Mouse (Mus musculus): ENCODE measurements around the gene Ago3. TPM values are rescaled to one million over a fixed set of nuclear protein-coding genes. Genes with fewer than 3 reads are reported as not detected.

The Ago3 gene
- total and polyA plus RNA-seq, 2 experiments: 4.9 to 8.6 TPM

GRCm38 (mm10) chr4:126281706-126282105 lies 147.7 kb downstream of the Ago3 start:
- WGBS: 68% methylated on average over 9 of the region's 9 CpGs
- Histone ChIP-seq H3K9ac (ENCODE audit: low read depth, low read length) (no peak overlapping the region), H3K36me3 (ENCODE audit: control insufficient read depth, insufficient read depth, low read length) (no peaks in the 10 kb centered on the region), H3K4me3 (ENCODE audit: insufficient read depth, low read depth, low read length) (no peak overlapping the region), H3K79me2 (ENCODE audit: control insufficient read depth, insufficient read depth, low read length) (no peaks in the 10 kb centered on the region), H3K4me1 (ENCODE audit: control insufficient read depth, insufficient read depth, low read length) (peaks cover 2% of the 10 kb centered on the region), H3K27me3 (ENCODE audit: control insufficient read depth, insufficient read depth, low read length) (peaks cover 9% of the 10 kb centered on the region), H3K27ac (replicated peaks; ENCODE audit: insufficient read depth, low read depth, low read length) (no peak overlapping the region)
- no peak for DNase-seq (ENCODE audit: extremely low read depth, low read depth, low spot score)
- TF ChIP-seq CTCF (IDR thresholded peaks at IDR 0.05; ENCODE audit: low read depth, low read length): no peak
- TF ChIP-seq POLR2A (IDR thresholded peaks at IDR 0.05; ENCODE audit: extremely low read depth, insufficient read depth, low read length): no peak

Other genes with a start within 250 kb of the Ago3 start
- gene Thrap3, start 226.8 kb downstream of the Ago3 start, total RNA-seq (2014; rRNA removed): 74.3 and 78.6 TPM in 2 replicates
- 25.6 and 29.1 TPM in 2 replicates for gene Thrap3, start 226.8 kb downstream of the Ago3 start, polyA plus RNA-seq (2012; rRNA removed)
- gene Map7d1, start 173.2 kb downstream of the Ago3 start, total RNA-seq (2014; rRNA removed): 7.5 and 8.2 TPM in 2 replicates
- 18.5 and 19.1 TPM in 2 replicates for gene Map7d1, start 173.2 kb downstream of the Ago3 start, polyA plus RNA-seq (2012; rRNA removed)
- 38.2 and 45.8 TPM in 2 replicates for gene Trappc3, start 167.2 kb downstream of the Ago3 start, total RNA-seq (2014; rRNA removed)
- 24.1 and 30.6 TPM in 2 replicates for gene Trappc3, start 167.2 kb downstream of the Ago3 start, polyA plus RNA-seq (2012; rRNA removed)
- 0.07 and 0.09 TPM in 2 replicates for gene Col8a2, start 142.8 kb downstream of the Ago3 start, total RNA-seq (2014; rRNA removed)
- gene Col8a2, start 142.8 kb downstream of the Ago3 start, polyA plus RNA-seq (2012; rRNA removed): 0.10 and 0.17 TPM in 2 replicates
- gene Adprhl2, start 107.9 kb downstream of the Ago3 start, total RNA-seq (2014; rRNA removed): 12.1 and 13.2 TPM in 2 replicates
- 24.4 and 27.6 TPM in 2 replicates for gene Adprhl2, start 107.9 kb downstream of the Ago3 start, polyA plus RNA-seq (2012; rRNA removed)
- 0.20 and 0.37 TPM in 2 replicates for gene Tekt2, start 103.9 kb downstream of the Ago3 start, total RNA-seq (2014; rRNA removed)
- gene Tekt2, start 103.9 kb downstream of the Ago3 start, polyA plus RNA-seq (2012; rRNA removed): 0.20 and 0.43 TPM in 2 replicates
- 6.5 and 9.8 TPM in 2 replicates for gene Ago1, start 39.0 kb upstream of the Ago3 start, total RNA-seq (2014; rRNA removed)
- 9.7 and 9.8 TPM in 2 replicates for gene Ago1, start 39.0 kb upstream of the Ago3 start, polyA plus RNA-seq (2012; rRNA removed)
- 2.2 and 2.3 TPM in 2 replicates for gene Ago4, start 103.9 kb upstream of the Ago3 start, total RNA-seq (2014; rRNA removed)
- 0.65 and 0.82 TPM in 2 replicates for gene Ago4, start 103.9 kb upstream of the Ago3 start, polyA plus RNA-seq (2012; rRNA removed)
- gene Clspn, start 127.4 kb upstream of the Ago3 start, total RNA-seq (2014; rRNA removed): 0.28 and 0.40 TPM in 2 replicates
- 0.05 and 0.15 TPM in 2 replicates for gene Clspn, start 127.4 kb upstream of the Ago3 start, polyA plus RNA-seq (2012; rRNA removed)
- 3.3 and 3.7 TPM in 2 replicates for gene 5730409E04Rik, start 180.3 kb upstream of the Ago3 start, total RNA-seq (2014; rRNA removed)
- 4.5 and 4.8 TPM in 2 replicates for gene 5730409E04Rik, start 180.3 kb upstream of the Ago3 start, polyA plus RNA-seq (2012; rRNA removed)
- gene Psmb2, start 248.1 kb upstream of the Ago3 start, total RNA-seq (2014; rRNA removed): 94.4 and 99.1 TPM in 2 replicates
- 149 and 192 TPM in 2 replicates for gene Psmb2, start 248.1 kb upstream of the Ago3 start, polyA plus RNA-seq (2012; rRNA removed)